Mouse (Mus musculus) forebrain, embryonic 14.5 days (tissue): Measurements from ENCODE around the gene Kat6b. TPM values are rescaled to one million over a fixed set of nuclear protein-coding genes. Genes with fewer than 3 reads are reported as not detected.
A peak's percentile ranks its signal among the peaks of the same experiment; 100 is the strongest.

Source experiments
- ATAC-seq: fragments of 200-750 bp; cut with Nextera tagmentation; 2 replicates; pipeline ENCODE4 v1.8.0; 2017; ENCODE audit warnings: mild to moderate bottlenecking, moderate library complexity
- DNase-seq: peaks from one replicate; pipeline ENCODE4 v3.0.0-alpha.2; 2015; ENCODE audit warnings: low spot score
- H3K27ac ChIP-seq: fragments of 300-500 bp; sonication (generic); 2 replicates; pipeline ENCODE4 v1.5.1; 2014; ENCODE audit warnings: low read depth, mild to moderate bottlenecking, control low read depth, low read length, moderate library complexity
- H3K27me3 ChIP-seq: fragments of 300-500 bp; sonication (generic); replicated peaks from 2 replicates; pipeline ENCODE4 v1.6.1; 2014; ENCODE audit warnings: low read length, control low read depth, mixed read lengths; ENCODE audit not compliant: control insufficient read depth, insufficient read depth
- H3K36me3 ChIP-seq: fragments of 300-500 bp; sonication (generic); 2 replicates; pipeline ENCODE4 v1.6.1; 2014; ENCODE audit warnings: low read length, control low read depth; ENCODE audit not compliant: control insufficient read depth, insufficient read depth
- H3K4me1 ChIP-seq: fragments of 300-500 bp; sonication (generic); 2 replicates; pipeline ENCODE4 v1.6.1; 2014; ENCODE audit warnings: antibody characterized with exemption, low read length, control low read depth; ENCODE audit not compliant: control insufficient read depth, insufficient read depth
- H3K4me2 ChIP-seq: fragments of 300-500 bp; sonication (generic); 2 replicates; pipeline ENCODE4 v1.6.1; 2014; ENCODE audit warnings: mild to moderate bottlenecking, control low read depth, low read length
- H3K4me3 ChIP-seq: fragments of 300-500 bp; sonication (generic); 2 replicates; pipeline ENCODE4 v1.5.1; 2014; ENCODE audit warnings: low read depth, low read length, control low read depth
- H3K9ac ChIP-seq: fragments of 300-500 bp; sonication (generic); 2 replicates; pipeline ENCODE4 v1.6.1; 2014; ENCODE audit warnings: mild to moderate bottlenecking, low read length, control low read depth, moderate library complexity
- H3K9me3 ChIP-seq: fragments of 300-500 bp; sonication (generic); replicated peaks from 2 replicates; pipeline ENCODE4 v1.6.1; 2016; ENCODE audit warnings: low read length, control low read depth, mixed read lengths; ENCODE audit not compliant: control insufficient read depth
- WGBS: fragments of 180-500 bp; shearing (Covaris S2); extraction: QIAGEN DNeasy Blood & Tissue Kit; methylation state at CpG from one replicate; pipeline ENCODE4 v1.1.7; 2014; 5-methylcytosine and 5-hydroxymethylcytosine counted together
- polyA plus RNA-seq: library from polyadenylated mRNA; unstranded; fragments of >200 nt; fragmentation: Nextera tagmentation; extraction: Ambion mirVana; gene quantifications from 2 replicates; pipeline ENCODE4 v1.2.1, GENCODE M21; 2014

Gene Kat6b
- polyA plus RNA-seq, 1 experiment from 2014 or later = 28.8 TPM

- Histone ChIP-seq H3K27me3 (no peaks in the 10 kb centered on the region), H3K4me2 (no peak overlapping the region), H3K4me1 (peaks cover 23% of the 10 kb centered on the region), H3K9me3 (no peaks in the 10 kb centered on the region), H3K9ac (no peak overlapping the region), H3K27ac (peak overlapping the region; percentile 63), H3K36me3 (no peaks in the 10 kb centered on the region), H3K4me3 (no peak overlapping the region)
- 14% methylated on average over 5 of the region's 5 CpGs for WGBS
- peak; percentile 37 for ATAC-seq
- DNase-seq = peak; percentile 29
Measured at GRCm38 (mm10) chr14:21600174-21600566, 118.9 kb downstream of the Kat6b start.

- Histone ChIP-seq H3K4me1 (peaks cover 23% of the 10 kb centered on the region), H3K27me3 (no peaks in the 10 kb centered on the region), H3K36me3 (no peaks in the 10 kb centered on the region), H3K4me3 (no peak overlapping the region), H3K4me2 (no peak overlapping the region), H3K27ac (peak overlapping the region; percentile 63), H3K9me3 (no peaks in the 10 kb centered on the region), H3K9ac (no peak overlapping the region)
- no peak for DNase-seq
- 61% methylated on average over 1 of the region's 1 CpGs for WGBS
- no peak for ATAC-seq
Measured at GRCm38 (mm10) chr14:21600628-21601027, 119.4 kb downstream of the Kat6b start.

DNA sequence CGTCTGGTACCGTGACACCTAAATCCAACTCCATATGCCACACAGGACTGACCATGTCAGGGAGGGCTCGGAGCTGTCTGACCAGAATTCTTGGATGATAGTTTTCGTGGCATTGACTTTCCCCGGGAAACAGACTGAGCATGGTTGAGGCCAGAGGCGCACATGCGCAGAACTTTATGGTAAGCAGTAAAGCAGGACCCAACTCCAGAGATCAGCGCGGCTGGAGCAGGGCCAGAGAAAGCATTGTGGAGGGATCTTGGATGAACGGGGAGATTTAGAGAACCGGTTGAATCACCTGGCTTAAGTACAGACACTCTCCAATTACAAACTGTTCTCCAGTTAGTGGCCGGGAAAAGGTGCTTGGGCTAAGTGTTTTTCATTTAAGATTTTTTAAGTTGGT, 120.9 kb downstream of the Kat6b start:
- no peak overlapping the region for H3K9ac ChIP-seq
- peaks cover 23% of the 10 kb centered on the region for H3K4me1 ChIP-seq
- no peak overlapping the region for H3K27ac ChIP-seq
- H3K4me3 ChIP-seq = no peak overlapping the region
- WGBS = 76% methylated on average over 12 of the region's 12 CpGs
- no peaks in the 10 kb centered on the region for H3K9me3 ChIP-seq
- ATAC-seq (no peak), DNase-seq (peak; percentile 21)
- no peaks in the 10 kb centered on the region for H3K27me3 ChIP-seq
- no peak overlapping the region for H3K4me2 ChIP-seq
- H3K36me3 ChIP-seq = no peaks in the 10 kb centered on the region

DNA sequence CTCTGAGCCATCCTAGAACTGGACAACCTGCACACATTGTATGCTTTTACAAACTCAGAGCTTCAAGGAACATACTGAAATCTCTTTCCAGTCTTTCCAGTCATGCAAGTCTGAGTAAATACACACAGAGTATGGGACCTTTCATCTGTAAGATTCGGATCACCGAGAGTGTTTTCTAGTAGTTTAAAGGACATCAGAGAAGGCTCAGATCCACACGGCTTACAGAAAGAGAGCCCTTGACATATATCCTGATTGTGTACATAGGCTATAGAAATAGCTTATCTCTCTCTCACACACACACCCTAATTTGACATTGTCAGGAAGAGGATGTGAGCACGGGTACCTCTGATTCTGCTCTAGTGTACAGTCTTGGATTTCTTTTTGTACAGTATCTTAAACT, 121.7 kb downstream of the Kat6b start:
- Histone ChIP-seq H3K9me3 (no peaks in the 10 kb centered on the region), H3K36me3 (no peaks in the 10 kb centered on the region), H3K4me1 (peaks cover 29% of the 10 kb centered on the region), H3K4me3 (no peak overlapping the region), H3K4me2 (no peak overlapping the region), H3K27me3 (no peaks in the 10 kb centered on the region), H3K27ac (no peak overlapping the region), H3K9ac (no peak overlapping the region)
- 76% methylated on average over 4 of the region's 4 CpGs for WGBS
- ATAC-seq (no peak), DNase-seq (no peak)

DNA sequence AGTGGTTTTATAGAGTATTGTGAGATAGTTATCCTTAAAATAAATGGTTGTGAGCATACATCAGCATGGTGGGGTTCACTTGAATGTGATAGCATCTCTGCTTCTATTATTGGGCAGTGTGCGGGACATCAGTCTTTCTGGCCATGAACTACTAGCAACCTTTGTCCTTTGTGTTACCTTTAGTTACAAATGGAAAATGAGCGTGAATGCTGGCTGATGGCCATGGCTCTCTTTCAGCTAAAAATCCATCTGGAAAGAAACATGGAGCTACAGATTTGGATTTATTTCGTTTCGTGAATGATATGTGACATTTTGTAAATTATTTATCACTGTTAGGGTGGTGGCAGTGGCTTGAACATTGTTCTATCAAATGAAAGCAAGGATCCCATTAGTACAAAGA, 126.5 kb downstream of the Kat6b start:
- DNase-seq (peak; percentile 51), ATAC-seq (no peak)
- no peaks in the 10 kb centered on the region for H3K9me3 ChIP-seq
- H3K27me3 ChIP-seq = no peaks in the 10 kb centered on the region
- H3K27ac ChIP-seq = peak overlapping the region; percentile 82
- H3K4me2 ChIP-seq = peak overlapping the region; percentile 23; the same call in 1 of the 2 replicates
- H3K4me1 ChIP-seq = peaks cover 27% of the 10 kb centered on the region
- WGBS = 18% methylated on average over 4 of the region's 4 CpGs
- no peak overlapping the region for H3K4me3 ChIP-seq
- peaks cover 9% of the 10 kb centered on the region; the same call in 1 of the 2 replicates for H3K36me3 ChIP-seq
- H3K9ac ChIP-seq = peak overlapping the region; percentile 2; the same call in 1 of the 2 replicates

DNA sequence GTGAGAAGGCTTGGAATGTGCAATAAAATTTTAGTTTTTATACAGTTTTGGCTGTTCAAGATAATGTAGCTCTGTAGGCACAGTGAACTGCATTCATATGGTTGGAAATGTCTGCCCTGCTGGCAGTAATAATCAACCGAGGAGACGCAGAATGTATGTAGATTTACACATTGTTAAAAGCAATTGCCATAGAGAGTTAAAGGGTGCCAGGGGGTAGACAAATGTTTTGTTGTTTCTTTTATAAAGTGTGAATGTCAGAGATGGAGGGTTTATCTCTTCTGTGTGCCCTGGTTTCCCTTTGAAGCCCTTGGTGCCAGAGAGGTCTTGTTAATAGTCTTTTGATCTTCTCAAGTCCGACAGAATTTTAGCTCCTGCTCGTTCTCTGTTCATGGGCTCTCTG, 127.7 kb downstream of the Kat6b start:
- DNase-seq (peak; percentile 53), ATAC-seq (no peak; the same call in 1 of the 2 replicates)
- no peaks in the 10 kb centered on the region for H3K9me3 ChIP-seq
- H3K4me3 ChIP-seq = no peak overlapping the region
- no peaks in the 10 kb centered on the region for H3K27me3 ChIP-seq
- peaks cover 27% of the 10 kb centered on the region for H3K4me1 ChIP-seq
- WGBS = 2% methylated on average over 4 of the region's 4 CpGs
- H3K27ac ChIP-seq = peak overlapping the region; percentile 82
- 0 out of 2 replicates have a peak overlapping the region, but pooled peaks have one; percentile 10 for H3K4me2 ChIP-seq
- peaks cover 9% of the 10 kb centered on the region; the same call in 1 of the 2 replicates for H3K36me3 ChIP-seq
- H3K9ac ChIP-seq = peak overlapping the region; percentile 21; the same call in 1 of the 2 replicates

- peak; percentile 77 for ATAC-seq
Measured at GRCm38 (mm10) chr14:21610224-21610623, 129.0 kb downstream of the Kat6b start.

GRCm38 (mm10) chr14:21613031-21613430, 131.8 kb downstream of the Kat6b start:
- Histone ChIP-seq H3K27me3 (no peaks in the 10 kb centered on the region), H3K4me3 (no peak overlapping the region), H3K4me2 (no peak overlapping the region), H3K9me3 (no peaks in the 10 kb centered on the region), H3K27ac (no peak overlapping the region), H3K36me3 (peaks cover 12% of the 10 kb centered on the region; the same call in 1 of the 2 replicates), H3K4me1 (peaks cover 20% of the 10 kb centered on the region), H3K9ac (no peak overlapping the region)
- DNase-seq (no peak), ATAC-seq (no peak)
- 96% methylated on average over 6 of the region's 6 CpGs for WGBS

More at GRCm38 (mm10) chr14:21610224-21610623, 129.0 kb downstream of the Kat6b start:
- Histone ChIP-seq H3K27ac (peak overlapping the region; percentile 71; the same call in 1 of the 2 replicates), H3K27me3 (no peaks in the 10 kb centered on the region), H3K9ac (no peak overlapping the region), H3K4me1 (peaks cover 27% of the 10 kb centered on the region), H3K9me3 (no peaks in the 10 kb centered on the region), H3K4me2 (no peak overlapping the region), H3K36me3 (peaks cover 12% of the 10 kb centered on the region; the same call in 1 of the 2 replicates), H3K4me3 (no peak overlapping the region)
- peak; percentile 90 for DNase-seq
- WGBS = 8% methylated on average over 3 of the region's 3 CpGs

- no peak overlapping the region for H3K27ac ChIP-seq
- H3K9ac ChIP-seq = no peak overlapping the region
- no peak overlapping the region for H3K4me2 ChIP-seq
- H3K9me3 ChIP-seq = no peaks in the 10 kb centered on the region
- H3K36me3 ChIP-seq = peaks cover 17% of the 10 kb centered on the region; the same call in 1 of the 2 replicates
- H3K4me1 ChIP-seq = peaks cover 9% of the 10 kb centered on the region
- H3K27me3 ChIP-seq = no peaks in the 10 kb centered on the region
- no peak for ATAC-seq
- no peak overlapping the region for H3K4me3 ChIP-seq
- 91% methylated on average over 5 of the region's 5 CpGs for WGBS
- no peak for DNase-seq
Measured at GRCm38 (mm10) chr14:21614103-21614502, 132.9 kb downstream of the Kat6b start.
